Mouse (Mus musculus) layer of hippocampus, postnatal 14 days (tissue): Measurements from ENCODE around the gene Fancc. TPM values are rescaled to one million over a fixed set of nuclear protein-coding genes. Genes with fewer than 3 reads are reported as not detected.

ENCODE experiments used
- DNase-seq, 2 experiments: peaks; one replicate each; pipeline ENCODE4 v3.0.0; 2021 to 2022; ENCODE audit warnings: low spot score in 2 of 2, mixed read lengths in 1 of 2
- total RNA-seq, 2 experiments: library from RNA; stranded (reverse); gene quantifications; 2 replicates each; pipeline ENCODE4 v1.2.3; 2021

Gene Fancc
- total RNA-seq, 2 experiments from 2014 or later = 7.1 to 7.7 TPM

DNA sequence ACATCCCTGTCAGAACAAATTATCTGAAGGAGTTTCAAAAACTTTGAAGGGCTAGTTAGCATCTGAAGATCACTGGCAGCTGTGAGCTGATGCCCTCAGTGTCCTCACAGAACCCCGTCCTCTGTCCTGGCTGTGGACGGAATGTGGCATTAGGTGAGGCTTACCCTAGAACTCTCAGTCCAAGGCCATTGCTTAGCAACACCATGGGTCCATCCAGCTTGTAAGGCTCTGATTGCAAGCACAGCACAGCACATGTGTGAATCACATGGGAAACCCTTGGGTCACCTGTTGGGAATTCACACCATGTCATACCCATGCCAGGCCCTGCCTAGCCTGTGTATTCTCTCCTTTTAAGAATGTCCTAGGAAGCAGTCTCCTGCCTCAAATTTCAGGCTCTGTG lies 200.1 kb downstream of the Fancc start:
- DNase-seq = no peak

GRCm38 (mm10) chr13:63296300-63296699 lies 200.8 kb downstream of the Fancc start:
- DNase-seq = no peak

DNA sequence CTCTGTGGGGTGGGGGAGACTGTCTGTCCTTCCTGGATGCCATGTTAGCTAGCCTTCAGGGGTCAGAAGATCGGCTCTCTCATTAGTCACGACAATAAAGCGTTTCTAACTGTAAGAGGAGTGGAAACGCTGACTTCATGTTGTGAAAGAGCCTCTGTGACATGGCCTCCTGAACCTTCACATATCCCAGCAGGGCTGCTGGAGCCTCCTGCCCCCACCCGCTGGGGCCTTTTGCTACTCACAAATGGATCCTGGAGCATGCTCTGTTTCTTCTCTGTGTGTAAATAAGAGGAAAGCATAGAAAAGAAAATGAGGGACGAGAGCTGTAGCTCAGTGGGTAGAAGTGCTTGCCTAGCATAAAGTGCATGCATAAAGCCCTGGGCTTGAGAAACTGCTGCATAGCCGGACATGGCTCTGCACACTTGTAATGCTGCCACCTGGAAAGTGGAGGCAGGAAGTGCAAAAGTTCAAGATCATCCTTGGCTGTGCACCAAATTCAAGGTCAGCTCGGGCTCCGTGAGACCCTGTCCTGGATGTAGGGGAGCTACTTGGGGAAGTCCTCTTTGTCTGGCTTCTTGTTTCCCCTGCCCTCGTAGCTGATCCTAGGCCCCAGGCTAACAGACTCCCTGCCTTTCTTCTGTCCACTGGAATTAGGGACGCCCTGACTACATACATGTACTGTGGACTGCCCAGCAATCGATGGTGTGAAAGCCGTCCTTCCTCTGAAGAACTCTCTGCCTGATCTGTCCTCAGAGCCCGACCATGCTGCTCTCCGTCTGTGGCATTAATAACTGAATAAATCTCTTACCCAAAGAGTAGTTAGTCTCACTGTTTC lies 202.5 kb downstream of the Fancc start:
- DNase-seq = no peak

- no peak for DNase-seq
Observed at GRCm38 (mm10) chr13:63293647-63294046, 203.4 kb downstream of the Fancc start.

GRCm38 (mm10) chr13:63291016-63291415 lies 206.1 kb downstream of the Fancc start:
- no peak for DNase-seq

DNA sequence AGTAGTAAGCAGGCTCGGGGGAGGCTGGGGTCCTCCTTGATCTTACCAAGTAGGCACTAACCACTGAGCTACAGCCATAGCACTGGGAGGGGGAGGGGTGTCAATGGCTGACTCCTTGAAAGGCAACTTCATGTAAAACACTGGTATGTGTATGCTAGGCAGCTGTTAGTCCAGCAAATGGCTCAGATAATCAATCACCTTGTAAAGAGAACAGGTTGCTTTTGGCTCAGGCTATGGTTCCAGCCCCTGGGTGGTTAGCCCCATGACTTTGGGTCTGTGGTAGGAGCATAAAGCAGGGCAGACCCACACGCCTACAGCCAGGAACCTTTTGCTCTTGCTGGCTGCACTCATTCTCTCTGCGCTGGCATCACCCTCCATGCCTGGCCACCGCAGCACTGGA lies 207.0 kb downstream of the Fancc start:
- no peak for DNase-seq

DNA sequence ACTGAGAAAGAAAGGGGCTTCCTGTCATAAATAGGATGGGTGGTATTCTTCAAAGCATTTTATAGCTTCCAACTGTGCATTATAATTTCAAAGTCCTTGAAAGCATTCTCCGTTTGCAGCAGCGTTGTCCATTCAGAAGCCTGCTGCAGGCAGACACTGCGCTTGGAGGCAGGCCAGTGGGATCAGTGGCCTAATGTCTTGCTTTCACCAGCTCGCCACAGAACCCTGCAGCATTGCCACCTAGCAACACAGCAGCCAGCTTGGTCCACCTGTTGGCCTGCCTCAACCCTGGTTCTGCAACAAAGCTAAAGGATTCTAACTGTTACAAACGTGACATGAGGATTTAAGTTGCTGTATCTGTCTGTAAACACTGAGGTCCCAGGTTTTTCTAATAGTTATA lies 207.4 kb downstream of the Fancc start:
- DNase-seq = no peak

DNA sequence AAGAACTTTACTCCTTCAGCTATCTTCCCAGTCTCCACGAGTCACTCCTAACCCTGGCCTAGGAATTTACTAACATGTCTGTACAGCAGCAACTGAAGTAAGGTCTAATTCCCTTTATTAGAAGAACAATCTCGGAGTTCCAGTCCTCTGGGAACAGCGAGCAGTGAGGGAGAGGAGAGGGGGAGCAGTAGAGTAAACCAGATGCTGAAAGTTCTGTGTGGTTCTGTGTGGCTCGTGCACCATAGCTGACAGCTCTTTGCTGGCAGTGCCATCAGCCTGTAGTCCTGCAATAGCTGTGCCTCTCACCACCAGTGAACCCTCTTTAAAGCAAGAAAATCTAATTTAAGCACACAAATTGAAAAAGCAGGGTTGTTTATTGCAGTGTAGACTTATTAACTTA lies 207.9 kb downstream of the Fancc start:
- DNase-seq = no peak

DNA sequence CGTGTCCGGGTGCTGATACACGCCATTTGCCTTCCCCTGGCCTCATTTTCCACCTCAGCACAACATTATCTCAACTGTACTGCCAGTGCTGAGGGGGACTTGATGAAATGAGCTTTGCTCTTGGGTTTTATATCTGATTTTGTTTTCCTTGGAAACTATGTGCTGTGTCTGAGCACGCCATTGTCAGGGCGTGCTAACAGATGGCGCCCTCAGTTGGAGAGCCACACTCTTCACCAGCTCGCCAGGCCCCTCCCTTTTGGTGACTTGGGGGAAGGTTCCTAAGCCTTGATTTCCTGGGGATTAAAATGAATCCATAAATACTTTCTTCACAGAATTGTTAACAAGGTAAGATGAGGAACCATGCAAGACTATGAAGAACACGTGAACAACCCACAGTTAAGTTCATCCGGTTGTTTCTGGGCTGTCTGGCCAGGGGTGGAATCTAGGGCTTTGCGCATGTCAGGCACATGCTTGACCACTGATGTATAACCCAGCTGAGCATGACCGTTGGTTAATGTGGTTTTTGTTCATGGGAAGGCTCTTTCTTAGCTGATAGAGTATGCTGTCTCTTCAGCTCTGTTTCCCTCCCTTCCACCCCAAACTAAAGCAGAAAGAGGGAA lies 210.5 kb downstream of the Fancc start:
- DNase-seq = no peak

- no peak for DNase-seq
Observed at GRCm38 (mm10) chr13:63284748-63285147, 212.3 kb downstream of the Fancc start.

DNA sequence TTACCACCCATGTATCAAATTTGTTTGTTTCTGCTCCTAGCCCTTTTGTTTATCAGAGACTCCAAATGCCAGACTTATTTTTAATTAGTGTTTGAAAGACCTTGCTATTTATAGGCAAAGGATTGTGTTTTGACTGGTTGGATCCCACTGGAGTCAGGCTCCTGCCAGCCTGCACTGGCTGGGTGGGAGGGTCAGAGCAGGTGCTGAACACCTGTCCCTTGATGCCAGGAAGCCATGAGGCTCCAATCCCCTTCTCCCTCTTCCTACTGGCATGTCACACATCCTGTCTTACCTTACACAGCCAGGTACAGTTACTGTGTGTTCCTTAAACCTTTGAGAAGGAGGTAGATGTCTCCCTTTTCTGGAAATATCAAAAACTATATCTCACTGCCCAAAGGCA lies 213.8 kb downstream of the Fancc start:
- DNase-seq = no peak

GRCm38 (mm10) chr13:63281206-63281605 lies 215.9 kb downstream of the Fancc start:
- no peak for DNase-seq

DNA sequence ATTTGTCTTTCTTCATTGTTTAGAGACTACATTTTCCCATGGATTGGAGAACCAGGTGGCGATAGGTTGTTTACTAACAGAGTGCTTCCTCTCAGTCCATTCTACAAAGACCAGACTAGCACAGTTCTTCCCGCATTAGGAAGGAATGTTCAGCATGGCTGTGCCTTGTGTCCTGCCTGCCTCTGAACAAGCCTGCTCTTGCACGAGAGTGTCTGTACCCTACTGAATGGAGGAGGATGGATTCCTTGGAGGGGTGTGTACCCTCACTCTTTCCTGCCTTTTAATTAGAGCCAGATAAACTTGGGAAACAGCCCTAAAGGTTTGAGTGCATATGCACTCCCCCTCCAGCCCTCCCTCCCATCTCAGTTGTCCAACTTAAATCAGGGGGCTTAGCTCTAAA lies 216.7 kb downstream of the Fancc start:
- DNase-seq = no peak

DNA sequence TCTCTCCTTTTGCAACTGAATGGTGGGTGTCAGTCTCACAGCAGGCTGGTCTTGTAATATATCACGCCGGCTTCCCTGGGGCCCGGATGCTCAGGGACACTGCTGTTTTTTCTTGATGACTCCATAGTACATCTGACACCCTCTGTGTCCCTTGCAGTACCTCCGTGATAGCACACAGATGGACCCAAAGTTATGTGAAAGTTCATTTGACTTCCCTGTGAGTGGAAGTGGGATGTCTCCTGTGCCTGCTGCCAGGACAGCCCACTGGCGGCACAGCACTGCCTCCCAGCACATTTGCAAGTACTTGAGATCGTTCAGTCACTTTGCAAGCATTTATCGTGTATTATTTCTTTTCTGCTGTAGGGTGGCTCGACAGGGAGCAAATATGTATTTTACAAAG lies 217.3 kb downstream of the Fancc start:
- no peak for DNase-seq

GRCm38 (mm10) chr13:63278796-63279475 lies 218.1 kb downstream of the Fancc start:
- no peak for DNase-seq

DNA sequence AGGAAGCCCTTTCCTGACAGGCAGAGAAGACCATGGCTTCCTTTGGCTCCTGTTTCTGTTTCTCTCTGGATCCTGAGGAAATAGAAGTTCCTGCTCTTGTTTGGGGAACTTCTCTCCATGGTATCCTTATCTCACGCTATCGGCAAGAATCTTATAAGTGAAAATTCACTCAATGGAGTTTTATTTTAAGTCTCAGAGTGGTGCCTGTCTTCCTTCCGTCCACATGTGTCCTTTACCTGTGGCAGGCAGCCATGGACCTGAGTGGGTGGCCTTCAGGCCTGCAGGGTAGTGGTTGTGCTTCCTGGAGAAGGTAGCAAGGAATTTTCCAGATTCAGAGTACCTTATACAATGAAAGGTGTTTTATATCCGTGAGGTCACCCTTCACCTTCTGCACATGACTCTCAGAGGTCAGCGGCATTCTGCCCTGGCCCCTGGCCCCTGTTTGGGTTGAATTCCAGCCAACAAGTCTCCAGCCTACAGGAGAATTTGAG lies 218.9 kb downstream of the Fancc start:
- DNase-seq = no peak

- DNase-seq = no peak
Observed at GRCm38 (mm10) chr13:63277316-63277715, 219.8 kb downstream of the Fancc start.

DNA sequence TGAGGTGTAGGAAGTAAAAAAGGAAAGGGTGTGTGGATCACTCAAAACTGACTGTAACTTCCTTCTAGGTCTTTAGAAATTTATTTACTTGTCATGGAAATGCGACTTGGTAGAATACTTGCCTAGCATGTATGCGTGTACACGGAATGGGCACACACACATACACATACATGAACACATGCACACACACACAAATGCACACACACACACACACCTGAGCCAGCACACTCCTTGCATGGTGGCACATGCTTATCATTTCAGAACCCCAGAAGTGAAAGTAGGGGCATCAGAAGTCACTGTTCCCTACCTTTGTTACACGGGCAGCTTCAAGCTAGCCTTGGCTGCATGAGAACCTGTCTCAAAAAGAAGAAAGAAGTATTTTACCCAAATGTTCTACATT lies 220.7 kb downstream of the Fancc start:
- no peak for DNase-seq

DNA sequence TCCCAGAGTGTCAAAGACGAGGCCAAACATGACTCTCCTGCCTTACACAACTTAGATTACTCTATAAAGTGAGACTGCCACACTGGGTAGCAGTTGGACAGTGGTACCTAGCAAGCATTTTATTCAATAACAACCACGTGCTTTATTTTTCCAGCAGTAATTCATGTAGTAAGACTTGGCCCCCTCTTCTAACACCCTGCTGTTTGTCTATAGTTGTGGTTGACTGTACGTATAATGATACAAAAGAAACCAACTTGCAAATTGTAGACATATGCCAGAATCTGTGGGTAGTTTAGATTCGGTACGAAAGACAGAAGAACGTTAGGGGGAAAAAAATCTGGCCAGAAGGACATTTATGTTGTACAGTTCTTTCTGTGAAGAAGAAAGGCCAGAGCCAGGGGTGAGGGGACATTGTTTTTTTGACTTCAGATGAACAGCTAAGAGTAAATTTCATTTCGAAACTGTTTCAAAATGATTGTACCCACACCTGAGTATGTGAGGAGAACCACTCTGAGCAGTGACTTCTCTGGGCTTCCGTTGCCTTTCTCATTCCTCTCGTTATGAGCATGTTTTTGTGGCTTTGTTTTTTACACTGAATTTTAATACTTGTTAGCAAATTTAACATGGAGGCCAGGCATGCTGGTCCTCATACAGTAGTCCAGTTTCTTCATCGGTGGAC lies 222.5 kb downstream of the Fancc start:
- DNase-seq = no peak

DNA sequence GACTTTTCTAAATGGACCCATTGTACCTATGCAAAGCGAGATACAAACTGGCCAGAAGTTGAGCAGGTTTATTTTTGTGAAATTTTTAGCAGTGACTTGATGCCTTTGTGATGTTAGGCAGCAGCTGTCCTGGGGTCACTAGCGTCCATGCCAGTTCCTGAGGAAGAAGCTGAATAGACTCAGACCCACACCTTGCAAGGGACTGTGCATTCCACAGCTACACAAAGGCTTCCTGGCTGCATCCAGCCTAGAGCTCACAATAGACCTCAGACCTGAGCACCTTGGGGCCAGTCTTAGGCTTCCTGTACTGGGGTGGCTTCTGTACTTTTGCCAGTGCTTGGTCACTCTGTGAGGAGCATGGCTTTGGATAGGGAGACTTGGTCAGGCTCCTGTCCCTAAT lies 223.2 kb downstream of the Fancc start:
- DNase-seq = no peak

DNA sequence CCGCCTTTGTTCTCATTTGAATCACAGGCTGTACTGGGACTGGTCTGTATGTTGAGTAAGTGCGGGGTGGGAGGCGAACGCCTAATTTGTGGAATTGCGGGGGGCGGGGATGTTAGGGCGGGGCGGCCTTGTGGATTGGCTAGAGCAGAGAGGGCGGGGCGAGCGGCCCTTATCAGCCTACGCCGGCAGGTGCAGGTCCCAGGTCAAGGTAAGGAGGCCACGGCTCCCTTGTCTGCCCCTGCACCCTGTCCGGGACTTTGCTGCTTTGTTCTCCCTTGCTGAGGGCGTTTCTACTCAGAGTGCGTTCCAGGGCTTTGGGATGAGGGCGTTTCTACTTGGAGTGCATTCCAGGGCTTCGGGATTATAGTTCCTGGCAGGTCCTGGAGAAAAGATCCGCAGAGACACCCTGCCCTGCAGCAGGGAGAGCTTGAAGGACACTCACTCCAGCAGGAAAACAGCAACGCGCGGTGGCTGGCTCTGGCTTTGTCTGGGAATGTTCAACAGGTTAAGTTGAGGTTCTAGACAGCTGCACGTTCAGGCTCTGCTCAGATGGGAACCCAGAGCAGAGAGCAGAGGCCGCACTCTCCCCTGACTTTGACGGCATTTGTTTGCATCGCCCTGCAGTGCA lies 224.4 kb downstream of the Fancc start:
- no peak for DNase-seq
